Comparison of ENCODE assay signal across 17 mouse cellular contexts in the genomic region with DNA sequence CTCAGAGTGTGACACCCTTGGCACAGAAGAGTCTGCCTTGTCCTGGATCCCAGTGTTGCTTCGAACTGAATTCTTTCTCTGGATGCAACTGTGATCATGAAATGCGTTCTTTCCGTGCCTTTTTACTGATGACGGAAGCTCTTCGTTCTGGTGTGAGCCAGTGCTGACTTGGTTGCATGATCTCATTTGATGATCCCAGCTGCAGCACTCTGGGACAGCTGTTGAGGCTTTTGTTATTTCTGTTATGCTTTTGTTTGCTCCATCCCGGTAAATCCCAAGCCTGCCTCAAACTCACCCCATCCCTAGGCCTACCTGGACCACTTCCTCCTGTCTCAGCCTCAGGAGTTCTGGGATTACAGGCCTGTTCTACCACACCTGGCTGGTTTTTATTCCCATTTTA. TPM values are rescaled to one million over a fixed set of nuclear protein-coding genes. Genes with fewer than 3 reads are reported as not detected.
DNase-seq lines count a peak whose midpoint lies in the region; ATAC-seq lines count a peak whose summit lies in the region.
"Had no signal": no experiment of that assay in that cellular context is flagged by ENCODE, and none has a peak within 500 bp of the region (broad histone marks: within the 10 kb centered on the region; RNA-seq: fewer than 3 reads in every experiment).

No protein-coding gene starts in this region.

- H3K4me1 ChIP-seq in kidney, embryonic 16.5 days (ENCODE audit: insufficient read depth, low read length) = peaks cover 17% of the 10 kb centered on the region
- peaks cover 20% of the 10 kb centered on the region for H3K4me1 ChIP-seq in embryonic facial prominence, embryonic 10.5 days
- peaks cover 59% of the 10 kb centered on the region for H3K4me1 ChIP-seq in liver, embryonic 15.5 days (replicated peaks)

- no peaks in the 10 kb centered on the region for H3K27me3 ChIP-seq in kidney, embryonic 16.5 days (ENCODE audit: insufficient read depth, low read length)
- no peaks in the 10 kb centered on the region for H3K27me3 ChIP-seq in embryonic facial prominence, embryonic 10.5 days (replicated peaks; ENCODE audit: low read depth, poor library complexity, severe bottlenecking)
- H3K27me3 ChIP-seq in liver, embryonic 15.5 days = no peaks in the 10 kb centered on the region
- H3K27me3 ChIP-seq: hindbrain, embryonic 15.5 days; intestine, embryonic 15.5 days; limb, embryonic 15.5 days; midbrain, embryonic 13.5 days had no signal

- H3K4me3 ChIP-seq in kidney, embryonic 16.5 days (ENCODE audit: low read length) = no peak overlapping the region
- no peak overlapping the region for H3K4me3 ChIP-seq in embryonic facial prominence, embryonic 10.5 days
- H3K4me3 ChIP-seq in liver, embryonic 15.5 days (replicated peaks) = no peak overlapping the region
- H3K4me3 ChIP-seq: hindbrain, embryonic 15.5 days; intestine, embryonic 15.5 days; limb, embryonic 15.5 days; midbrain, embryonic 13.5 days had no signal

- ATAC-seq in kidney, embryonic 16.5 days (ENCODE audit: low FRiP score, low TSS enrichment) = no peak
- no peak for ATAC-seq in liver, embryonic 15.5 days (ENCODE audit: insufficient read depth)
- ATAC-seq: intestine, embryonic 15.5 days; lung, postnatal 0 days; midbrain, embryonic 13.5 days had no signal

- no peaks in the 10 kb centered on the region for H3K9me3 ChIP-seq in kidney, embryonic 16.5 days (ENCODE audit: low read length)
- no peaks in the 10 kb centered on the region for H3K9me3 ChIP-seq in embryonic facial prominence, embryonic 10.5 days
- H3K9me3 ChIP-seq in liver, embryonic 15.5 days (replicated peaks) = no peaks in the 10 kb centered on the region
- H3K9me3 ChIP-seq: hindbrain, embryonic 15.5 days; intestine, embryonic 15.5 days; limb, embryonic 15.5 days; midbrain, embryonic 13.5 days had no signal

- no peaks in the 10 kb centered on the region for H3K36me3 ChIP-seq in kidney, embryonic 16.5 days (ENCODE audit: insufficient read depth, low read length)
- H3K36me3 ChIP-seq in embryonic facial prominence, embryonic 10.5 days (replicated peaks) = no peaks in the 10 kb centered on the region
- H3K36me3 ChIP-seq in liver, embryonic 15.5 days (replicated peaks) = no peaks in the 10 kb centered on the region
- H3K36me3 ChIP-seq: hindbrain, embryonic 15.5 days; intestine, embryonic 15.5 days; limb, embryonic 15.5 days; midbrain, embryonic 13.5 days had no signal

- WGBS in kidney, embryonic 16.5 days = 49% methylated on average over 6 of the region's 6 CpGs
- 84% methylated on average over 6 of the region's 6 CpGs for WGBS in embryonic facial prominence, embryonic 10.5 days
- 87% methylated on average over 6 of the region's 6 CpGs for whole genome bisulfite sequencing in liver, embryonic 15.5 days (ENCODE audit: insufficient replicate concordance)

- intact Hi-C loops in heart, postnatal 10 days (cut with DNase I) = loop anchor here (5.0 kb wide), 2 partner anchors 44 to 89 kb away; no protein-coding TSS in a partner anchor

- no peak overlapping the region for H3K9ac ChIP-seq in kidney, embryonic 16.5 days (replicated peaks; ENCODE audit: low read length)
- H3K9ac ChIP-seq in liver, embryonic 15.5 days = peak overlapping the region; percentile 17
- H3K9ac ChIP-seq: hindbrain, embryonic 15.5 days; intestine, embryonic 15.5 days; limb, embryonic 15.5 days; midbrain, embryonic 13.5 days had no signal

- H3K4me2 ChIP-seq in kidney, embryonic 16.5 days (replicated peaks; ENCODE audit: low read depth, low read length) = no peak overlapping the region
- peak overlapping the region; percentile 54 for H3K4me2 ChIP-seq in liver, embryonic 15.5 days
- H3K4me2 ChIP-seq: hindbrain, embryonic 15.5 days; intestine, embryonic 15.5 days; limb, embryonic 15.5 days; midbrain, embryonic 13.5 days had no signal

- DNase-seq in heart, adult 11 months = peak; percentile 77
- DNase-seq in heart, postnatal 10 days = no peak
- no peak for DNase-seq in kidney, postnatal 10 days
- DNase-seq in embryonic facial prominence, embryonic 10.5 days (ENCODE audit: low spot score) = no peak
- DNase-seq in urinary bladder, postnatal 14 days (ENCODE audit: low spot score) = no peak
- DNase-seq: adrenal gland, adult 2 months; cerebellum, adult 8-10 months; gastrocnemius, postnatal 10 days; heart, postnatal 4 days; thymus, postnatal 25 days had no signal

- H3K27ac ChIP-seq in kidney, embryonic 16.5 days (ENCODE audit: low read length) = peak overlapping the region; percentile 67
- H3K27ac ChIP-seq in embryonic facial prominence, embryonic 10.5 days (replicated peaks) = 0 out of 2 replicates have a peak overlapping the region, but pooled peaks have one; percentile 12
- peak overlapping the region; percentile 91 for H3K27ac ChIP-seq in liver, embryonic 15.5 days (replicated peaks)
- H3K27ac ChIP-seq: hindbrain, embryonic 15.5 days; intestine, embryonic 15.5 days; limb, embryonic 15.5 days; midbrain, embryonic 13.5 days had no signal

RNA-seq across cellular contexts. Expression of a gene that starts 4.1 kb away (rescaled TPM):
- 100 to 1,000 TPM; 215 to 280 TPM for total RNA-seq in heart, postnatal 10 days (2021)
- 119 and 132 TPM in 2 replicates for polyA plus RNA-seq in kidney, embryonic 16.5 days (2015; fragmentation: Nextera tagmentation; extraction: Ambion mirVana)
- 79.4 and 82.9 TPM in 2 replicates for polyA plus RNA-seq in embryonic facial prominence, embryonic 10.5 days (2016; fragmentation: Nextera tagmentation; extraction: Ambion mirVana)
- 85.3 and 87.5 TPM in 2 replicates for polyA plus RNA-seq in liver, embryonic 15.5 days (2015; fragmentation: Nextera tagmentation; extraction: Ambion mirVana)

RNA-seq across cellular contexts. Expression of a gene that starts 53.1 kb away (rescaled TPM):
- total RNA-seq in heart, postnatal 10 days (2021) = 100 to 1,000 TPM; 118 to 134 TPM
- 338 and 353 TPM in 2 replicates for polyA plus RNA-seq in kidney, embryonic 16.5 days (2015; fragmentation: Nextera tagmentation; extraction: Ambion mirVana)
- 439 and 441 TPM in 2 replicates for polyA plus RNA-seq in embryonic facial prominence, embryonic 10.5 days (2016; fragmentation: Nextera tagmentation; extraction: Ambion mirVana)
- 124 and 132 TPM in 2 replicates for polyA plus RNA-seq in liver, embryonic 15.5 days (2015; fragmentation: Nextera tagmentation; extraction: Ambion mirVana)

Comparison
In these comparisons a context has a peak if more than half of its experiments do, and no peak if none do; other contexts are left out.
1. H3K27ac ChIP-seq: peak in every context shown above with its lines; median percentile 91 in liver, embryonic 15.5 days; 67 in kidney, embryonic 16.5 days; 12 in embryonic facial prominence, embryonic 10.5 days.